Mouse (Mus musculus) heart, embryonic 14.5 days (tissue): ENCODE measurements around the gene Parp2. TPM values are rescaled to one million over a fixed set of nuclear protein-coding genes. Genes with fewer than 3 reads are reported as not detected.

ENCODE experiments used
- ATAC-seq: fragments of 200-750 bp; cut with Nextera tagmentation; 2 replicates; pipeline ENCODE4 v1.8.0; 2017; ENCODE audit warnings: low read depth, moderate TSS enrichment; ENCODE audit not compliant: insufficient number of reproducible peaks, insufficient read depth, low FRiP score
- H3K27ac ChIP-seq, 2 experiments: fragments of 200-500 bp in 1 of 2; fragments of 300-500 bp in 1 of 2; sonication (generic) in 1 of 2; replicated peaks in 1 of 2; 2 replicates each; pipeline ENCODE4 v1.5.1; 2012 to 2014; ENCODE audit warnings: low read depth in 2 of 2, low read length in 2 of 2, control low read depth in 1 of 2, mild to moderate bottlenecking in 1 of 2, mixed read lengths in 1 of 2; ENCODE audit not compliant: control insufficient read depth in 1 of 2, insufficient read depth in 1 of 2
- H3K27me3 ChIP-seq: fragments of 300-500 bp; sonication (generic); 2 replicates; pipeline ENCODE4 v1.6.1; 2014; ENCODE audit warnings: mild to moderate bottlenecking, low read length, control low read depth; ENCODE audit not compliant: control insufficient read depth, insufficient read depth
- H3K36me3 ChIP-seq: fragments of 300-500 bp; sonication (generic); 2 replicates; pipeline ENCODE4 v1.6.1; 2014; ENCODE audit warnings: mild to moderate bottlenecking, control low read depth, low read length, mixed read lengths; ENCODE audit not compliant: control insufficient read depth, insufficient read depth
- H3K4me1 ChIP-seq, 2 experiments: fragments of 200-500 bp in 1 of 2; fragments of 300-500 bp in 1 of 2; sonication (generic) in 1 of 2; 2 replicates each; pipeline ENCODE4 v1.6.1; 2012 to 2014; ENCODE audit warnings: low read length in 2 of 2, control low read depth in 1 of 2, mixed read lengths in 1 of 2; ENCODE audit not compliant: control insufficient read depth in 2 of 2, insufficient read depth in 2 of 2
- H3K4me2 ChIP-seq: fragments of 300-500 bp; sonication (generic); 2 replicates; pipeline ENCODE4 v1.6.1; 2014; ENCODE audit warnings: mild to moderate bottlenecking, low read length
- H3K4me3 ChIP-seq, 2 experiments: fragments of 200-500 bp in 1 of 2; fragments of 300-500 bp in 1 of 2; sonication (generic) in 1 of 2; 2 replicates each; pipeline ENCODE4 v1.5.1; 2012 to 2014; ENCODE audit warnings: low read length in 2 of 2, mild to moderate bottlenecking in 2 of 2, control low read depth in 1 of 2, low read depth in 1 of 2, moderate library complexity in 1 of 2; ENCODE audit not compliant: control insufficient read depth in 1 of 2, insufficient read depth in 1 of 2
- H3K9ac ChIP-seq: fragments of 300-500 bp; sonication (generic); 2 replicates; pipeline ENCODE4 v1.6.1; 2014; ENCODE audit warnings: mild to moderate bottlenecking, low read length
- H3K9me3 ChIP-seq: fragments of 300-500 bp; sonication (generic); 2 replicates; pipeline ENCODE4 v1.6.1; 2016; ENCODE audit warnings: low read length, control low read depth; ENCODE audit not compliant: control insufficient read depth
- WGBS: fragments of 180-500 bp; shearing (Covaris S2); extraction: QIAGEN DNeasy Blood & Tissue Kit; methylation state at CpG from one replicate; pipeline ENCODE4 v1.1.7; 2014; 5-methylcytosine and 5-hydroxymethylcytosine counted together
- polyA plus RNA-seq: library from polyadenylated mRNA; unstranded; fragments of >200 nt; fragmentation: Nextera tagmentation; extraction: Ambion mirVana; gene quantifications from 2 replicates; pipeline ENCODE4 v1.2.1, GENCODE M21; 2014

Gene Parp2
- polyA plus RNA-seq: 42.4 and 46.0 TPM in 2 replicates

DNA sequence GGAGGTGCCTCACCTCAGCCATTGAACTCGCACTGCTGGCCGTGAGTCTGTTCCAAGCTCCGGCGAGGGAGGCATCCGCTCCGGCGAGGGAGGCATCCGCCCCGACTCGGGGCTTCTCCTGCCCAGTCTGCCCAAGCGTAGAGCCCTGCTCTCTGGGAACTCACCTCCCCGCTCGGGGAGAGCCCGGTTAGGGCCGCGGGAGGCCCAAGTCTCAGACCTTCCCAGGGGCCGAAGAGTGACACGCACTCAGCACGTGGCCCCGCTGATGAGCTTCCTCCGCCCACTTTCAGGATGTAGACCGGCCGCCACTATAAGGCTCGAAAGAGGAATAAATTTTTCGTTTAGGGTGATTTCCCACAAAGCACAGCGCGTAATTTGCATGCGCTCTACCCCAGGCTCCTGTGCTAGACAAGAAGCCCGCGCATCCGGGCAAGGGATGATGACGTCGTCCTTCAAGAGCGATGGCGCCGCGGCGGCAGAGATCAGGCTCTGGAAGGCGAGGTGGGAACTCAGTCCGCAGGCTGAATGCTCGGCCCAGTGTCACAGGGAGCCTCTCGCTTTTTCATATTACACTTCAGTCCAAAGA, at the start of gene Parp2, which contains the start of gene Ccnb1ip1:
Parp2 (plus strand) TSS at position 355 of the 586 bp plus-strand sequence.
Ccnb1ip1 (minus strand) TSS at position 246 of the 586 bp plus-strand sequence.
- Histone ChIP-seq H3K4me2 (peak within 1 kb of the TSS; percentile 78), H3K27me3 (no peaks in the 10 kb centered on the region), H3K9me3 (no peaks in the 10 kb centered on the region), H3K4me1 (peaks cover 0 to 4% of the 10 kb centered on the region in 2 experiments; a peak in 2 of 4 replicates), H3K27ac (peak within 1 kb of the TSS; percentile 85 to 88), H3K9ac (peak within 1 kb of the TSS; percentile 86), H3K4me3 (peak within 1 kb of the TSS; percentile 62 to 65), H3K36me3 (peaks cover 28% of the 10 kb centered on the region)
- peak; percentile 99 for ATAC-seq
- 0% methylated on average over 42 of the region's 42 CpGs for WGBS

- 73% methylated on average over 5 of the region's 5 CpGs for WGBS
These were observed 49.1 kb upstream of the Parp2 start for GRCm38 (mm10) chr14:50758416-50759085.

GRCm38 (mm10) chr14:50765736-50766135, 41.9 kb upstream of the Parp2 start:
- no peak overlapping the region for H3K9ac ChIP-seq
- no peak overlapping the region for H3K4me3 ChIP-seq
- 92% methylated on average over 6 of the region's 6 CpGs for WGBS
- no peaks in the 10 kb centered on the region for H3K9me3 ChIP-seq
- no peak overlapping the region for H3K27ac ChIP-seq
- H3K27me3 ChIP-seq: no peaks in the 10 kb centered on the region
- no peak overlapping the region for H3K4me2 ChIP-seq
- H3K4me1 ChIP-seq: no peaks in the 10 kb centered on the region
- peaks cover 69% of the 10 kb centered on the region for H3K36me3 ChIP-seq
- no peak for ATAC-seq

More at GRCm38 (mm10) chr14:50758416-50759085, 49.1 kb upstream of the Parp2 start:
- ATAC-seq: no peak
- no peak overlapping the region for H3K9ac ChIP-seq
- no peak overlapping the region for H3K4me2 ChIP-seq
- no peaks in the 10 kb centered on the region for H3K27me3 ChIP-seq
- H3K36me3 ChIP-seq: peaks cover 7% of the 10 kb centered on the region
- no peak overlapping the region for H3K4me3 ChIP-seq
- no peaks in the 10 kb centered on the region for H3K9me3 ChIP-seq
- H3K27ac ChIP-seq: no peak overlapping the region
- no peaks in the 10 kb centered on the region for H3K4me1 ChIP-seq

- H3K9me3 ChIP-seq: no peaks in the 10 kb centered on the region
- no peak overlapping the region for H3K9ac ChIP-seq
- H3K4me2 ChIP-seq: no peak overlapping the region
- WGBS: 84% methylated on average over 2 of the region's 2 CpGs
- H3K4me3 ChIP-seq: no peak overlapping the region
- peaks cover 85% of the 10 kb centered on the region for H3K36me3 ChIP-seq
- no peak overlapping the region for H3K27ac ChIP-seq
- no peak for ATAC-seq
- no peaks in the 10 kb centered on the region for H3K4me1 ChIP-seq
- no peaks in the 10 kb centered on the region for H3K27me3 ChIP-seq
These were observed 36.3 kb upstream of the Parp2 start for GRCm38 (mm10) chr14:50771342-50771741.

DNA sequence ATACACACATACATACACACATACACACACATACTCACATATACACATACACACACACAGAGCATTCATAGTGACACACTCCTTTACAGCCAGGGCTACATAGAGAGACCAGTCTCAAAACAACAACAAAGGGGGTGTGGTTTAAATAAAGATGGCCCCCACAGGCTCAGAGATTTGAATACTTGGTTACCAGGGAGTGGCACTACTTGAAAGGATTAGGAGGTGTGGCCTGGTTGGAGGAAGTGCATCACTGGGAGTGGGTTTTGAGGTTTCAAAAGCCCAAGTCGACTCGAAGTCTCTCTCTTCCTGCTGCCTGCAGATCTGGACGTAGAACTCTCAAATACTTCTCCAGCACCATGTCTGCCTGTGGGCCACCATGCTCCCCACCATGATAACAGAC, 25.5 kb upstream of the Parp2 start:
- Histone ChIP-seq H3K27ac (no peak overlapping the region), H3K4me1 (peaks cover 3 to 6% of the 10 kb centered on the region in 2 experiments; a peak in 2 of 4 replicates), H3K27me3 (no peaks in the 10 kb centered on the region), H3K4me3 (no peak overlapping the region), H3K4me2 (no peak overlapping the region), H3K9me3 (no peaks in the 10 kb centered on the region), H3K36me3 (peaks cover 27% of the 10 kb centered on the region), H3K9ac (no peak overlapping the region)
- 88% methylated on average over 3 of the region's 3 CpGs for WGBS
- ATAC-seq: no peak

GRCm38 (mm10) chr14:50784391-50785250, 23.0 kb upstream of the Parp2 start:
- peaks cover 3 to 6% of the 10 kb centered on the region in 2 experiments; a peak in 2 of 4 replicates for H3K4me1 ChIP-seq
- H3K9ac ChIP-seq: peak overlapping the region; percentile 87
- ATAC-seq: no peak
- H3K4me3 ChIP-seq: peak overlapping the region; percentile 88 to 99
- no peaks in the 10 kb centered on the region for H3K9me3 ChIP-seq
- peaks cover 18% of the 10 kb centered on the region for H3K36me3 ChIP-seq
- peak overlapping the region; percentile 79 for H3K4me2 ChIP-seq
- peak overlapping the region; percentile 65 to 70; a peak in 3 of 4 replicates for H3K27ac ChIP-seq
- H3K27me3 ChIP-seq: no peaks in the 10 kb centered on the region
- 21% methylated on average over 16 of the region's 16 CpGs for WGBS

- Histone ChIP-seq H3K9me3 (no peaks in the 10 kb centered on the region), H3K36me3 (peaks cover 12% of the 10 kb centered on the region), H3K27ac (peak within 1 kb of the TSS; percentile 65 to 70), H3K4me1 (peaks cover 3 to 6% of the 10 kb centered on the region in 2 experiments; a peak in 2 of 4 replicates), H3K27me3 (no peaks in the 10 kb centered on the region), H3K4me2 (peak within 1 kb of the TSS; percentile 79), H3K9ac (peak within 1 kb of the TSS; percentile 87), H3K4me3 (peak within 1 kb of the TSS; percentile 88 to 99)
- under 1% methylated on average over 20 of the region's 21 CpGs for WGBS
- peak; percentile 66; the same call in 1 of the 2 replicates for ATAC-seq
These were observed 22.4 kb upstream of the Parp2 start, which contains the start of gene Ttc5 for GRCm38 (mm10) chr14:50785251-50785637. TSS of gene Ttc5 (minus strand) at chr14:50785519.
